Mouse (Mus musculus): Measurements from ENCODE around the gene Mtnr1a.

DNA sequence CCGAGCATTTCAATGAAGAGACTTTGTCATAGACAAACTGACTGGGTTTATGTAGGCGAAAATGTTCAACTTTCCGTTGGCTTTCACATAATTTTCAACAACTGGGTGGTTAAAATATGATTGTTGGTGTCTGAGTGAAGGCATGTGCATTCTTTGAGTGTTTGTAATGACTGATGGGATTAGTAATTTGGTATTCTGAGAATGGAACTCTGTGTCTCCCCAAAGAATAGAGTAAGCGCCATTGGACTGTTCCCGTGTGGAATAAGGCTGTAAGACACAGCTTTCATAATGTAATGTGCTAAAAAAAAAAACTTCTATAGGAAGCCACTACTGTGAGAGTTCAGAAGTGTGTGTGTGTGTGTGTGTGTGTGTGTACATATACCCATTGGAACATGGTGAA, 49.7 kb upstream of the Mtnr1a start:
- TF ChIP-seq EP300 (IDR thresholded peaks at IDR 0.05) (no peak), CTCF (IDR thresholded peaks at IDR 0.05) (no peak)
